Mouse (Mus musculus): Measurements from ENCODE around the gene Gal3st2c. TPM values are rescaled to one million over a fixed set of nuclear protein-coding genes. Genes with fewer than 3 reads are reported as not detected.
"Not testable (repeated sequence)": the region's sequence is repeated elsewhere in the genome, so short reads cannot be mapped to it uniquely, and the experiment has no call there.

Gal3st2c gene
- total RNA-seq, 2 experiments from 2014 or later: 0.07 TPM; not detected in 1

- no peak for DNase-seq
Measured at GRCm38 (mm10) chr1:94046544-94046943, 56.2 kb downstream of the Gal3st2c start.

- no peak for DNase-seq
Measured at GRCm38 (mm10) chr1:94051104-94051503, 60.8 kb downstream of the Gal3st2c start.

GRCm38 (mm10) chr1:94052373-94052772 lies 62.1 kb downstream of the Gal3st2c start, which contains the start of gene Pdcd1:
Pdcd1 (minus strand) TSS chr1:94052553.
- DNase-seq: no peak

GRCm38 (mm10) chr1:94053530-94054216 lies 63.4 kb downstream of the Gal3st2c start:
- DNase-seq: no peak

- no peak for DNase-seq
Measured at GRCm38 (mm10) chr1:94054481-94054880, 64.2 kb downstream of the Gal3st2c start.

GRCm38 (mm10) chr1:94055966-94056365 lies 65.7 kb downstream of the Gal3st2c start:
- no peak for DNase-seq

GRCm38 (mm10) chr1:94057401-94057800 lies 67.1 kb downstream of the Gal3st2c start:
- no peak for DNase-seq

GRCm38 (mm10) chr1:94058281-94058680 lies 68.0 kb downstream of the Gal3st2c start:
- DNase-seq: not testable (repeated sequence)

Other genes with a start within 250 kb of the Gal3st2c start
- 10 to 100 TPM; 32.3 to 41.2 TPM for gene Atg4b, start 239.0 kb upstream of the Gal3st2c start, total RNA-seq (2021)
- 10 to 100 TPM; 32.3 to 38.8 TPM for gene Thap4, start 235.6 kb upstream of the Gal3st2c start, total RNA-seq (2021)
- gene Dtymk, start 188.6 kb upstream of the Gal3st2c start, total RNA-seq (2021): 10 to 100 TPM; 33.4 to 40.5 TPM
- gene Ing5, start 186.5 kb upstream of the Gal3st2c start, total RNA-seq (2021): 1 to 10 TPM; 4.8 to 5.7 TPM
- 10 to 100 TPM; 19.5 to 24.4 TPM for gene D2hgdh, start 165.6 kb upstream of the Gal3st2c start, total RNA-seq (2021)
- not detected for gene Gal3st2, start 129.2 kb upstream of the Gal3st2c start, total RNA-seq (2021)
- gene Gal3st2b, start 72.2 kb upstream of the Gal3st2c start, total RNA-seq (2021): under 1 TPM; 0.12 to 0.14 TPM
- gene Neu4, start 29.9 kb downstream of the Gal3st2c start, total RNA-seq (2021): not detected
- not detected for gene Pdcd1, start 62.0 kb downstream of the Gal3st2c start, total RNA-seq (2021)